Mouse (Mus musculus): Measurements from ENCODE around the gene Txnip. TPM values are rescaled to one million over a fixed set of nuclear protein-coding genes. Genes with fewer than 3 reads are reported as not detected.
"Not testable (repeated sequence)": the region's sequence is repeated elsewhere in the genome, so short reads cannot be mapped to it uniquely, and the experiment has no call there.

The Txnip gene
- total and polyA plus RNA-seq, 3 experiments: 276 to 515 (median 338) TPM

- H3K27ac ChIP-seq: peak overlapping the region; percentile 94
- H3K27me3 ChIP-seq (ENCODE audit: control insufficient read depth, insufficient read depth, low read length): no peaks in the 10 kb centered on the region
- DNase-seq: peak; percentile 86 to 89
- peaks cover 14% of the 10 kb centered on the region for H3K4me1 ChIP-seq (ENCODE audit: control insufficient read depth, insufficient read depth, low read length)
- intact Hi-C loops (cut with DNase I): no loop called here
- peaks cover 4% of the 10 kb centered on the region for H3K79me2 ChIP-seq (replicated peaks; ENCODE audit: control insufficient read depth, insufficient read depth, low read length)
- 1% methylated on average over 23 of the region's 40 CpGs for WGBS
- H3K9ac ChIP-seq (ENCODE audit: low read depth, low read length): peak overlapping the region; percentile 87
- H3K4me3 ChIP-seq: peak overlapping the region; percentile 91
- peaks cover 19% of the 10 kb centered on the region for H3K36me3 ChIP-seq (ENCODE audit: control insufficient read depth, insufficient read depth, low read length)
- TF ChIP-seq CTCF (IDR thresholded peaks at IDR 0.05) (no peak), EP300 (IDR thresholded peaks at IDR 0.05; ENCODE audit: insufficient read depth, low read depth, low read length) (peak; percentile 62; the same call in 1 of the 2 replicates), POLR2A (IDR thresholded peaks at IDR 0.05; ENCODE audit: insufficient read depth, low read depth, low read length) (peak; percentile 73)
Measured at GRCm38 (mm10) chr3:96601251-96601787, 43.6 kb downstream of the Txnip start.

DNA sequence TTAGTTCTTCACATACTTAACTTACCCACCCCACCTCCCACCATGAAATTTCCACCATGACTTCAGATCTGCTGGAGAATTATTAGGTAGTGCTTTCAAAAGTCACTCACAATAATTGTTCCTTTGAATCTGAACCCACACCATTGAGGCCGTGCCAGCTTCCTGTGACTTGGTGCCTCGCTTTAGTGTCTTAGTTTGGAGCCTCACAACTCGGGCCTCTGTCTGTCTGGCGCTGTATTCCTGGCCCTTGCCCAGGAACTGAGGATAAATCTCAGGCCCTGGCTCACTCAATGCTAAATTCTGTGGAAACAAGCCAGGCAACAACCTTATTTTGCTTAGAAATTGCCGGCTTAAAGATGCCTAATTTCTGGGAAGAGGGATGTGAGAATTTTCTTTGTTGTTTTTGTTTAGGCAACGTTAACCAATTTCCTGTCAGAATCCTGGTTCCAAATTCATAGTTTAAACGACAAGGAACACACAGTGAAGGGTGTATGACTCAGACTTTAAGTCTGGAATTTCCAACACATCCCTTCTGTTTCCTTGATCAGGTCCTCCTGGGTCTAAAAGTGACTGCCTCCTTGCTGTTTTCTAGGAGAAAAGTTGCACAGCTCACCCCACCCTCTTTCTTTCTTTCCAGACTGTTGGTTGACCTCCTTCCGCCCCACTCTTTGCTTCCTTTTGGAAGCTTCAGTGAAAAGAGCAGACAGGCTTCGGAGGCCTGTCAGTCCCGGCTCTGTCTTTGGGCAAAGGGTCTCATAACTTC lies 44.4 kb downstream of the Txnip start:
- H3K4me3 ChIP-seq: peak overlapping the region; percentile 91
- intact Hi-C loops (cut with DNase I): no loop called here
- no peaks in the 10 kb centered on the region for H3K27me3 ChIP-seq (ENCODE audit: control insufficient read depth, insufficient read depth, low read length)
- peak overlapping the region; percentile 54 for H3K9ac ChIP-seq (ENCODE audit: low read depth, low read length)
- peak overlapping the region; percentile 94 for H3K27ac ChIP-seq
- peaks cover 19% of the 10 kb centered on the region for H3K36me3 ChIP-seq (ENCODE audit: control insufficient read depth, insufficient read depth, low read length)
- TF ChIP-seq EP300 (IDR thresholded peaks at IDR 0.05; ENCODE audit: insufficient read depth, low read depth, low read length): no peak
- TF ChIP-seq POLR2A (IDR thresholded peaks at IDR 0.05; ENCODE audit: insufficient read depth, low read depth, low read length): 0 out of 2 replicates have a peak, but pooled peaks have one; percentile 17
- peak; percentile 57 to 61 for DNase-seq
- 14% methylated on average over 10 of the region's 10 CpGs for WGBS
- peaks cover 13% of the 10 kb centered on the region for H3K4me1 ChIP-seq (ENCODE audit: control insufficient read depth, insufficient read depth, low read length)
- peaks cover 4% of the 10 kb centered on the region for H3K79me2 ChIP-seq (replicated peaks; ENCODE audit: control insufficient read depth, insufficient read depth, low read length)

GRCm38 (mm10) chr3:96602704-96603084 lies 44.9 kb downstream of the Txnip start:
- no peak for DNase-seq
- Histone ChIP-seq H3K4me1 (ENCODE audit: control insufficient read depth, insufficient read depth, low read length) (peaks cover 13% of the 10 kb centered on the region), H3K4me3 (peak overlapping the region; percentile 91), H3K9ac (ENCODE audit: low read depth, low read length) (peak overlapping the region; percentile 45), H3K36me3 (ENCODE audit: control insufficient read depth, insufficient read depth, low read length) (peaks cover 19% of the 10 kb centered on the region), H3K27me3 (ENCODE audit: control insufficient read depth, insufficient read depth, low read length) (no peaks in the 10 kb centered on the region), H3K79me2 (replicated peaks; ENCODE audit: control insufficient read depth, insufficient read depth, low read length) (peaks cover 4% of the 10 kb centered on the region), H3K27ac (peak overlapping the region; percentile 94)
- TF ChIP-seq POLR2A (IDR thresholded peaks at IDR 0.05; ENCODE audit: insufficient read depth, low read depth, low read length) (no peak), EP300 (IDR thresholded peaks at IDR 0.05; ENCODE audit: insufficient read depth, low read depth, low read length) (no peak)
- intact Hi-C loops (cut with DNase I): no loop called here
- 15% methylated on average over 5 of the region's 5 CpGs for WGBS

DNA sequence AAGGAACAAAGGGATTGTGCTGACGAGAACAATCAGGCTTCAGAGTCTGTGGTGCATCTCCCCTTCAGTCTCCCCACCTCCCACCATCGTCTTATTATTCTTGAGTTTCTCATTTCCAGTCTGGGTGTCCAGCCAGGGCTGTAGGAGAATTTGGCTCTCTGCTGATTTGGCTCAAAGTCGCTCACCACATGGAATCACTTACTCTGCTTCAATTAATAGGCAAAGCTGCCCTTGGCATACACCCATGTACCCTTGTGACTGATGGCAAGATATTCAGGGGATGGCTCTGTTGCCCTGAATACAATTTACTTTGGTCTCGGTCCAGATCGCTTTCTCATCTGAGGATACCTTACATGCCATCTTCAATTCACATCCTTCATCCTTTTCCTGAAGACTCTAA lies 45.6 kb downstream of the Txnip start:
- Histone ChIP-seq H3K4me3 (peak overlapping the region; percentile 3; the same call in 1 of the 2 replicates), H3K27ac (peak overlapping the region; percentile 94), H3K4me1 (ENCODE audit: control insufficient read depth, insufficient read depth, low read length) (peaks cover 13% of the 10 kb centered on the region), H3K79me2 (replicated peaks; ENCODE audit: control insufficient read depth, insufficient read depth, low read length) (peaks cover 4% of the 10 kb centered on the region), H3K36me3 (ENCODE audit: control insufficient read depth, insufficient read depth, low read length) (peaks cover 19% of the 10 kb centered on the region), H3K9ac (ENCODE audit: low read depth, low read length) (no peak overlapping the region), H3K27me3 (ENCODE audit: control insufficient read depth, insufficient read depth, low read length) (no peaks in the 10 kb centered on the region)
- TF ChIP-seq CTCF (IDR thresholded peaks at IDR 0.05) (no peak), EP300 (IDR thresholded peaks at IDR 0.05; ENCODE audit: insufficient read depth, low read depth, low read length) (no peak), POLR2A (IDR thresholded peaks at IDR 0.05; ENCODE audit: insufficient read depth, low read depth, low read length) (no peak)
- peak in 1 of 2 experiments; percentile 23 for DNase-seq
- intact Hi-C loops (cut with DNase I): no loop called here
- WGBS: 34% methylated on average over 5 of the region's 5 CpGs

GRCm38 (mm10) chr3:96606007-96606406 lies 48.2 kb downstream of the Txnip start:
- peaks cover 13% of the 10 kb centered on the region for H3K4me1 ChIP-seq (ENCODE audit: control insufficient read depth, insufficient read depth, low read length)
- intact Hi-C loops (cut with DNase I); H3K79me2 ChIP-seq (replicated peaks; ENCODE audit: control insufficient read depth, insufficient read depth, low read length); H3K27me3 ChIP-seq (ENCODE audit: control insufficient read depth, insufficient read depth, low read length); H3K4me3 ChIP-seq; H3K27ac ChIP-seq; H3K9ac ChIP-seq (ENCODE audit: low read depth, low read length); DNase-seq: not testable (repeated sequence)
- peaks cover 22% of the 10 kb centered on the region for H3K36me3 ChIP-seq (ENCODE audit: control insufficient read depth, insufficient read depth, low read length)
- 90% methylated on average over 4 of the region's 4 CpGs for WGBS

- 88% methylated on average over 4 of the region's 4 CpGs for WGBS
- DNase-seq: no peak
- H3K4me1 ChIP-seq (ENCODE audit: control insufficient read depth, insufficient read depth, low read length): peaks cover 13% of the 10 kb centered on the region
- no peaks in the 10 kb centered on the region for H3K27me3 ChIP-seq (ENCODE audit: control insufficient read depth, insufficient read depth, low read length)
- peaks cover 5% of the 10 kb centered on the region for H3K79me2 ChIP-seq (replicated peaks; ENCODE audit: control insufficient read depth, insufficient read depth, low read length)
- H3K4me3 ChIP-seq: no peak overlapping the region
- H3K9ac ChIP-seq (ENCODE audit: low read depth, low read length): no peak overlapping the region
- intact Hi-C loops (cut with DNase I): no loop called here
- H3K27ac ChIP-seq: no peak overlapping the region
- H3K36me3 ChIP-seq (ENCODE audit: control insufficient read depth, insufficient read depth, low read length): peaks cover 22% of the 10 kb centered on the region
- TF ChIP-seq CTCF (IDR thresholded peaks at IDR 0.05) (no peak), EP300 (IDR thresholded peaks at IDR 0.05; ENCODE audit: insufficient read depth, low read depth, low read length) (no peak)
Measured at GRCm38 (mm10) chr3:96606618-96607017, 48.9 kb downstream of the Txnip start.

Other genes with a start within 250 kb of the Txnip start
- not detected for gene BC107364, start 105.7 kb upstream of the Txnip start, total RNA-seq (2021)
- gene BC107364, start 105.7 kb upstream of the Txnip start, polyA plus RNA-seq (2012; rRNA removed): 0.15 TPM in 1 of 2 replicates, not detected in the other
- 100 to 1,000 TPM; 289 to 295 TPM for gene Hfe2, start 32.8 kb upstream of the Txnip start, total RNA-seq (2021)
- 199 and 261 TPM in 2 replicates for gene Hfe2, start 32.8 kb upstream of the Txnip start, polyA plus RNA-seq (2012; rRNA removed)
- 1 to 10 TPM; 1.8 to 2.8 TPM for gene Gm16253, start 19.0 kb downstream of the Txnip start, total RNA-seq (2021)
- gene Gm16253, start 19.0 kb downstream of the Txnip start, polyA plus RNA-seq (2012; rRNA removed): not detected in 2 replicates
- 10 to 100 TPM; 24.3 to 35.0 TPM for gene Polr3gl, start 36.2 kb downstream of the Txnip start, total RNA-seq (2021)
- gene Polr3gl, start 36.2 kb downstream of the Txnip start, polyA plus RNA-seq (2012; rRNA removed): 20.1 and 21.9 TPM in 2 replicates
- 1 to 10 TPM; 1.3 to 2.4 TPM for gene Ankrd34a, start 38.7 kb downstream of the Txnip start, total RNA-seq (2021)
- gene Ankrd34a, start 38.7 kb downstream of the Txnip start, polyA plus RNA-seq (2012; rRNA removed): 2.1 and 3.1 TPM in 2 replicates
- gene Lix1l, start 43.2 kb downstream of the Txnip start, total RNA-seq (2021): 10 to 100 TPM; 24.7 to 25.3 TPM
- gene Lix1l, start 43.2 kb downstream of the Txnip start, polyA plus RNA-seq (2012; rRNA removed): 25.2 and 39.9 TPM in 2 replicates
- gene Rbm8a, start 72.0 kb downstream of the Txnip start, total RNA-seq (2021): 10 to 100 TPM; 29.5 to 33.9 TPM
- 8.4 and 12.0 TPM in 2 replicates for gene Rbm8a, start 72.0 kb downstream of the Txnip start, polyA plus RNA-seq (2012; rRNA removed)
- 10 to 100 TPM; 32.2 to 36.4 TPM for gene Pex11b, start 77.4 kb downstream of the Txnip start, total RNA-seq (2021)
- 41.3 and 65.8 TPM in 2 replicates for gene Pex11b, start 77.4 kb downstream of the Txnip start, polyA plus RNA-seq (2012; rRNA removed)
- gene Gm42957, start 77.5 kb downstream of the Txnip start, total RNA-seq (2021): under 1 TPM in 1 of 2 experiments, not detected in 1; 0.30 TPM
- 0.04 and 0.15 TPM in 2 replicates for gene Gm42957, start 77.5 kb downstream of the Txnip start, polyA plus RNA-seq (2012; rRNA removed)
- gene Itga10, start 87.6 kb downstream of the Txnip start, total RNA-seq (2021): under 1 TPM; 0.70 to 0.91 TPM
- 1.5 and 2.9 TPM in 2 replicates for gene Itga10, start 87.6 kb downstream of the Txnip start, polyA plus RNA-seq (2012; rRNA removed)
- gene Ankrd35, start 112.2 kb downstream of the Txnip start, total RNA-seq (2021): 1 to 10 TPM in 1 of 2 experiments, under 1 TPM in 1; 0.80 to 1.2 TPM
- 1.2 and 1.5 TPM in 2 replicates for gene Ankrd35, start 112.2 kb downstream of the Txnip start, polyA plus RNA-seq (2012; rRNA removed)
- gene Pias3, start 138.4 kb downstream of the Txnip start, total RNA-seq (2021): 10 to 100 TPM; 10.3 to 11.7 TPM
- 20.6 and 20.7 TPM in 2 replicates for gene Pias3, start 138.4 kb downstream of the Txnip start, polyA plus RNA-seq (2012; rRNA removed)
- gene Nudt17, start 150.6 kb downstream of the Txnip start, total RNA-seq (2021): 1 to 10 TPM; 2.6 to 3.1 TPM
- gene Nudt17, start 150.6 kb downstream of the Txnip start, polyA plus RNA-seq (2012; rRNA removed): 4.8 and 5.0 TPM in 2 replicates
- gene Polr3c, start 169.7 kb downstream of the Txnip start, total RNA-seq (2021): 10 to 100 TPM; 22.4 to 24.4 TPM
- gene Polr3c, start 169.7 kb downstream of the Txnip start, polyA plus RNA-seq (2012; rRNA removed): 21.2 and 33.5 TPM in 2 replicates
- 10 to 100 TPM; 22.6 to 25.4 TPM for gene Rnf115, start 169.7 kb downstream of the Txnip start, total RNA-seq (2021)
- 11.4 and 19.7 TPM in 2 replicates for gene Rnf115, start 169.7 kb downstream of the Txnip start, polyA plus RNA-seq (2012; rRNA removed)